Mouse (Mus musculus): ENCODE measurements around the gene Nmt1. TPM values are rescaled to one million over a fixed set of nuclear protein-coding genes. Genes with fewer than 3 reads are reported as not detected.

Nmt1 gene
- total RNA-seq, 2 experiments from 2014 or later = 61.0 to 62.1 TPM

Small RNAs within 50 kb of the gene (microRNA-seq; reads per million reads assigned to microRNA genes)
- 0.54 to 0.85 reads per million in 2 experiments for gene Mir6931

Other genes with a start within 250 kb of the Nmt1 start
- 10 to 100 TPM; 37.7 to 42.6 TPM for gene Gjc1, start 208.5 kb upstream of the Nmt1 start, total RNA-seq (2021)
- gene Higd1b, start 192.3 kb upstream of the Nmt1 start, total RNA-seq (2021) = 10 to 100 TPM; 20.4 to 25.4 TPM
- gene Eftud2, start 147.2 kb upstream of the Nmt1 start, total RNA-seq (2021) = 10 to 100 TPM; 39.2 to 40.5 TPM
- gene Ccdc103, start 147.0 kb upstream of the Nmt1 start, total RNA-seq (2021) = under 1 TPM; 0.14 to 0.22 TPM
- not detected for gene Fam187a, start 143.0 kb upstream of the Nmt1 start, total RNA-seq (2021)
- under 1 TPM; 0.15 to 0.36 TPM for gene Gfap, start 127.3 kb upstream of the Nmt1 start, total RNA-seq (2021)
- 1 to 10 TPM; 2.1 to 3.3 TPM for gene Kif18b, start 103.1 kb upstream of the Nmt1 start, total RNA-seq (2021)
- under 1 TPM; 0.19 to 0.20 TPM for gene C1ql1, start 81.5 kb upstream of the Nmt1 start, total RNA-seq (2021)
- 10 to 100 TPM; 68.5 to 71.1 TPM for gene Dcakd, start 143 bp downstream of the Nmt1 start, total RNA-seq (2021)
- gene Plcd3, start 73.5 kb downstream of the Nmt1 start, total RNA-seq (2021) = 10 to 100 TPM; 19.4 to 20.9 TPM
- 10 to 100 TPM; 30.5 to 34.5 TPM for gene Acbd4, start 73.5 kb downstream of the Nmt1 start, total RNA-seq (2021)
- gene Hexim1, start 88.0 kb downstream of the Nmt1 start, total RNA-seq (2021) = 10 to 100 TPM; 18.5 to 20.4 TPM
- 1 to 10 TPM; 1.8 to 3.3 TPM for gene Hexim2, start 104.2 kb downstream of the Nmt1 start, total RNA-seq (2021)
- 10 to 100 TPM; 16.8 to 21.6 TPM for gene Fmnl1, start 142.9 kb downstream of the Nmt1 start, total RNA-seq (2021)
- gene 1700023F06Rik, start 180.4 kb downstream of the Nmt1 start, total RNA-seq (2021) = not detected
- gene Spata32, start 190.2 kb downstream of the Nmt1 start, total RNA-seq (2021) = not detected
- 1 to 10 TPM; 3.5 to 4.0 TPM for gene Map3k14, start 239.3 kb downstream of the Nmt1 start, total RNA-seq (2021)

Measured in heart, postnatal 14 days (tissue).